Mouse (Mus musculus) kidney, embryonic 14.5 days (tissue): ENCODE results near the gene Parva. TPM values are rescaled to one million over a fixed set of nuclear protein-coding genes. Genes with fewer than 3 reads are reported as not detected.

Experiments used
- ATAC-seq: fragments of 200-750 bp; cut with Nextera tagmentation; 2 replicates; pipeline ENCODE4 v1.8.0; 2017; ENCODE audit warnings: moderate number of reproducible peaks, mild to moderate bottlenecking, moderate TSS enrichment, moderate library complexity; ENCODE audit not compliant: low FRiP score, low TSS enrichment
- H3K27ac ChIP-seq: fragments of 300-500 bp; sonication (generic); 2 replicates; pipeline ENCODE4 v1.5.1; 2014; ENCODE audit warnings: low read depth, mild to moderate bottlenecking, low read length, moderate library complexity, mixed read lengths
- H3K27me3 ChIP-seq: fragments of 300-500 bp; sonication (generic); 2 replicates; pipeline ENCODE4 v1.6.1; 2014; ENCODE audit warnings: mild to moderate bottlenecking, low read length; ENCODE audit not compliant: control insufficient read depth, insufficient read depth
- H3K36me3 ChIP-seq: fragments of 300-500 bp; sonication (generic); 2 replicates; pipeline ENCODE4 v1.6.1; 2014; ENCODE audit warnings: low read length, mixed read lengths; ENCODE audit not compliant: control insufficient read depth, insufficient read depth
- H3K4me1 ChIP-seq: fragments of 300-500 bp; sonication (generic); 2 replicates; pipeline ENCODE4 v1.6.1; 2014; ENCODE audit warnings: low read length, mixed read lengths; ENCODE audit not compliant: control insufficient read depth, insufficient read depth
- H3K4me2 ChIP-seq: fragments of 300-500 bp; sonication (generic); replicated peaks from 2 replicates; pipeline ENCODE4 v1.6.1; 2014; ENCODE audit warnings: low read depth, mild to moderate bottlenecking, low read length
- H3K4me3 ChIP-seq: fragments of 300-500 bp; sonication (generic); 2 replicates; pipeline ENCODE4 v1.5.1; 2014; ENCODE audit warnings: mild to moderate bottlenecking, low read length
- H3K9ac ChIP-seq: fragments of 300-500 bp; sonication (generic); 2 replicates; pipeline ENCODE4 v1.6.1; 2014; ENCODE audit warnings: low read depth, mild to moderate bottlenecking, low read length, moderate library complexity
- H3K9me3 ChIP-seq: fragments of 300-500 bp; sonication (generic); 2 replicates; pipeline ENCODE4 v1.6.1; 2016; ENCODE audit warnings: low read length; ENCODE audit not compliant: control insufficient read depth
- WGBS: fragments of 180-500 bp; shearing (Covaris S2); extraction: QIAGEN DNeasy Blood & Tissue Kit; methylation state at CpG from one replicate; pipeline ENCODE4 v1.1.7; 2014; 5-methylcytosine and 5-hydroxymethylcytosine counted together
- polyA plus RNA-seq: library from polyadenylated mRNA; unstranded; fragments of >200 nt; fragmentation: Nextera tagmentation; extraction: Ambion mirVana; gene quantifications from 2 replicates; pipeline ENCODE4 v1.2.1, GENCODE M21; 2014

Parva gene
- polyA plus RNA-seq, 1 experiment from 2014 or later, result 92.8 TPM

GRCm38 (mm10) chr7:112603496-112604170 is 176.3 kb downstream of the Parva start:
- WGBS, result 18% methylated on average over 10 of the region's 10 CpGs
- H3K27ac ChIP-seq, result peak overlapping the region; percentile 38; the same call in 1 of the 2 replicates
- H3K4me1 ChIP-seq, result peaks cover 14% of the 10 kb centered on the region; the same call in 1 of the 2 replicates
- no peak overlapping the region for H3K9ac ChIP-seq
- H3K4me3 ChIP-seq, result no peak overlapping the region
- no peaks in the 10 kb centered on the region for H3K36me3 ChIP-seq
- no peaks in the 10 kb centered on the region for H3K9me3 ChIP-seq
- ATAC-seq, result peak; percentile 88
- no peaks in the 10 kb centered on the region for H3K27me3 ChIP-seq
- H3K4me2 ChIP-seq, result no peak overlapping the region

GRCm38 (mm10) chr7:112604209-112604608 is 176.9 kb downstream of the Parva start:
- Histone ChIP-seq H3K27ac (peak overlapping the region; percentile 38; the same call in 1 of the 2 replicates), H3K36me3 (no peaks in the 10 kb centered on the region), H3K4me1 (peaks cover 14% of the 10 kb centered on the region; the same call in 1 of the 2 replicates), H3K9me3 (no peaks in the 10 kb centered on the region), H3K9ac (no peak overlapping the region), H3K4me2 (no peak overlapping the region), H3K4me3 (no peak overlapping the region), H3K27me3 (no peaks in the 10 kb centered on the region)
- 55% methylated on average over 8 of the region's 8 CpGs for WGBS
- no peak for ATAC-seq

GRCm38 (mm10) chr7:112614046-112614790 is 186.9 kb downstream of the Parva start:
- H3K27me3 ChIP-seq, result no peaks in the 10 kb centered on the region
- H3K4me2 ChIP-seq, result no peak overlapping the region
- no peaks in the 10 kb centered on the region for H3K9me3 ChIP-seq
- ATAC-seq, result peak; percentile 83; the same call in 1 of the 2 replicates
- no peak overlapping the region for H3K4me3 ChIP-seq
- no peak overlapping the region for H3K9ac ChIP-seq
- WGBS, result 49% methylated on average over 3 of the region's 3 CpGs
- H3K4me1 ChIP-seq, result 0 out of 2 replicates have a peak, but pooled peaks cover 7% of the 10 kb centered on the region
- peak overlapping the region; percentile 73; the same call in 1 of the 2 replicates for H3K27ac ChIP-seq
- no peaks in the 10 kb centered on the region for H3K36me3 ChIP-seq

- H3K36me3 ChIP-seq, result no peaks in the 10 kb centered on the region
- H3K27me3 ChIP-seq, result no peaks in the 10 kb centered on the region
- no peaks in the 10 kb centered on the region for H3K9me3 ChIP-seq
- H3K9ac ChIP-seq, result no peak overlapping the region
- H3K4me2 ChIP-seq, result no peak overlapping the region
- H3K4me1 ChIP-seq, result 0 out of 2 replicates have a peak, but pooled peaks cover 7% of the 10 kb centered on the region
- 52% methylated on average over 10 of the region's 10 CpGs for whole genome bisulfite sequencing
- no peak overlapping the region for H3K4me3 ChIP-seq
- ATAC-seq, result peak; percentile 83
- peak overlapping the region; percentile 73 for H3K27ac ChIP-seq
Observed at GRCm38 (mm10) chr7:112614791-112615668, 187.7 kb downstream of the Parva start.

- Histone ChIP-seq H3K27me3 (no peaks in the 10 kb centered on the region), H3K4me1 (peaks cover 3% of the 10 kb centered on the region; the same call in 1 of the 2 replicates), H3K4me2 (no peak overlapping the region), H3K4me3 (no peak overlapping the region), H3K9me3 (no peaks in the 10 kb centered on the region), H3K27ac (no peak overlapping the region), H3K36me3 (no peaks in the 10 kb centered on the region), H3K9ac (no peak overlapping the region)
- ATAC-seq, result no peak
- WGBS, result 75% methylated on average over 22 of the region's 22 CpGs
Observed at GRCm38 (mm10) chr7:112620322-112621179, 193.2 kb downstream of the Parva start.

GRCm38 (mm10) chr7:112627481-112627880 is 200.2 kb downstream of the Parva start:
- no peak overlapping the region for H3K9ac ChIP-seq
- H3K4me1 ChIP-seq, result no peaks in the 10 kb centered on the region
- H3K9me3 ChIP-seq, result no peaks in the 10 kb centered on the region
- ATAC-seq, result no peak; the same call in 1 of the 2 replicates
- H3K27ac ChIP-seq, result no peak overlapping the region
- no peak overlapping the region for H3K4me3 ChIP-seq
- WGBS, result 52% methylated on average over 4 of the region's 4 CpGs
- H3K4me2 ChIP-seq, result no peak overlapping the region
- H3K27me3 ChIP-seq, result no peaks in the 10 kb centered on the region
- H3K36me3 ChIP-seq, result no peaks in the 10 kb centered on the region

- WGBS, result 80% methylated on average over 10 of the region's 10 CpGs
- no peak overlapping the region for H3K4me2 ChIP-seq
- H3K27me3 ChIP-seq, result no peaks in the 10 kb centered on the region
- no peaks in the 10 kb centered on the region for H3K4me1 ChIP-seq
- ATAC-seq, result no peak
- H3K4me3 ChIP-seq, result no peak overlapping the region
- peaks cover 7% of the 10 kb centered on the region for H3K9me3 ChIP-seq
- H3K9ac ChIP-seq, result no peak overlapping the region
- no peak overlapping the region for H3K27ac ChIP-seq
- H3K36me3 ChIP-seq, result no peaks in the 10 kb centered on the region
Observed at GRCm38 (mm10) chr7:112634505-112635213, 207.4 kb downstream of the Parva start.
